Mouse (Mus musculus) thymus, adult 2 months (tissue): Measurements from ENCODE around the gene Spock1.

Source experiments
- CTCF ChIP-seq: fragments of 200-500 bp; IDR thresholded peaks from 2 replicates; pipeline ENCODE4 v1.5.1; 2012; ENCODE audit warnings: mild to moderate bottlenecking, control low read depth, low read length, moderate library complexity, borderline replicate concordance; ENCODE audit not compliant: control insufficient read depth, poor library complexity, insufficient read depth; ENCODE audit errors: extremely low read depth
- POLR2A ChIP-seq: fragments of 200-500 bp; IDR thresholded peaks from 2 replicates; pipeline ENCODE4 v1.6.1; 2012; ENCODE audit warnings: mild to moderate bottlenecking, low read length, control low read depth, moderate library complexity; ENCODE audit not compliant: control insufficient read depth, poor library complexity, insufficient read depth; ENCODE audit errors: extremely low read depth

GRCm38 (mm10) chr13:57637080-57637572, 271.0 kb downstream of the Spock1 start:
- TF ChIP-seq CTCF (no peak), POLR2A (no peak)
